Mouse (Mus musculus): ENCODE measurements at regions not wholly inside any gene's neighbourhood (a gene's known extent, or its start where the extent isn't known, plus 50 kb on each side); places are given as distances from the start of the nearest gene placed in this dataset.

GRCm38 (mm10) chr10:23450647-23450979, 100.0 kb upstream of the Eya4 start:
- no peak for TF ChIP-seq CTCF (IDR thresholded peaks at IDR 0.05; ENCODE audit: borderline replicate concordance, extremely low read depth, insufficient read depth, insufficient read length)
- no peak for TF ChIP-seq POLR2A (IDR thresholded peaks at IDR 0.05; ENCODE audit: borderline replicate concordance, extremely low read depth, insufficient read depth, insufficient read length, poor library complexity, severe bottlenecking)

Measured in brain, embryonic 14.5 days (tissue).